Mouse (Mus musculus): Measurements from ENCODE around the gene Adamtsl1.

GRCm38 (mm10) chr4:86294828-86295251 is 780.9 kb downstream of the Adamtsl1 start:
- TF ChIP-seq CTCF (IDR thresholded peaks at IDR 0.05; ENCODE audit: control insufficient read depth, insufficient read depth, insufficient read length) (no peak), MAX (IDR thresholded peaks at IDR 0.05) (no peak), USF1 (IDR thresholded peaks at IDR 0.05; ENCODE audit: low read depth) (no peak)
